Mouse (Mus musculus): ENCODE data around the gene Gcc2.
"Not testable (repeated sequence)": the region's sequence is repeated elsewhere in the genome, so short reads cannot be mapped to it uniquely, and the experiment has no call there.

- TF ChIP-seq CTCF (IDR thresholded peaks at IDR 0.05; ENCODE audit: insufficient read depth, low read length); POLR2A (IDR thresholded peaks at IDR 0.05; ENCODE audit: borderline replicate concordance, extremely low read depth, low read depth, low read length): not testable (repeated sequence)
Measured at GRCm38 (mm10) chr10:58224827-58225785, 30.2 kb upstream of the Gcc2 start, which contains the start of gene AW822073.

All from lung, adult 2 months (tissue).